Mouse (Mus musculus) adrenal gland, adult 8-10 months (tissue): ENCODE measurements around the gene Trim72. TPM values are rescaled to one million over a fixed set of nuclear protein-coding genes. Genes with fewer than 3 reads are reported as not detected.

Experiments used
- DNase-seq: peaks from one replicate; pipeline ENCODE4 v3.0.0; 2022
- total RNA-seq, 4 experiments: library from RNA; stranded (reverse); gene quantifications; 2 replicates each; pipeline ENCODE4 v1.2.4; 2022

Gene Trim72
- total RNA-seq, 4 experiments from 2014 or later = 0.12 to 0.31 (median 0.24) TPM; not detected in 1

GRCm38 (mm10) chr7:128056917-128057444 lies 53.2 kb downstream of the Trim72 start:
- no peak for DNase-seq

DNA sequence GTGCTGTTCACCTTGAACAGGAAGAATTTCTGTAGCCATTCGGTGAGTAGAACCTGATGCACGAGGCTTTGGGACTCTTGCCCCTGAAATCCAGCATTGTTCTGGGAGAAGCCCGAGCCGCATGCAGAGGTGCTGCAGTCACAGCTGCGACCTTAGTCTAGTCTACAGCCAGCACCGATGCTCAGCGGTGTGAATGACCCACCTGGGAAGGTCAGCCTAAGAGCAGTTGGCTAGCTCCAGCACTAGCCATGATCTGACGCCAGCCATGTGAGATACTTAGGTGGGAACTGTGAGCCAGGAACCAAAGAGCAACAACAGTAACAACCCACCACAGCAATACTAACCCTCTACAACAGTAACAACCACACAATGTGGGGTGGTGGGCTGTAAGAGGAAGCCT lies 54.1 kb downstream of the Trim72 start:
- DNase-seq = no peak

- no peak for DNase-seq
Measured at GRCm38 (mm10) chr7:128058576-128058975, 54.8 kb downstream of the Trim72 start.

GRCm38 (mm10) chr7:128059091-128059490 lies 55.3 kb downstream of the Trim72 start:
- DNase-seq = no peak

Other genes starting within 250 kb of the Trim72 start
- 10 to 100 TPM; 30.1 to 37.2 (median 35.0) TPM for gene Orai3, start 234.1 kb upstream of the Trim72 start, total RNA-seq
- 10 to 100 TPM; 39.6 to 54.6 (median 45.7) TPM for gene Setd1a, start 227.3 kb upstream of the Trim72 start, total RNA-seq
- gene Gm49388, start 218.3 kb upstream of the Trim72 start, total RNA-seq = 1 to 10 TPM; 4.2 to 8.9 (median 5.8) TPM
- gene Hsd3b7, start 203.3 kb upstream of the Trim72 start, total RNA-seq = 10 to 100 TPM; 33.8 to 44.9 (median 41.5) TPM
- 100 to 1,000 TPM in 3 of 4 experiments, 10 to 100 TPM in 1; 84.9 to 143 (median 113) TPM for gene Stx4a, start 179.7 kb upstream of the Trim72 start, total RNA-seq
- 1 to 10 TPM; 2.9 to 8.5 (median 6.3) TPM for gene Stx1b, start 179.4 kb upstream of the Trim72 start, total RNA-seq
- 10 to 100 TPM; 34.2 to 46.2 (median 40.2) TPM for gene Zfp646, start 127.7 kb upstream of the Trim72 start, total RNA-seq
- 10 to 100 TPM in 2 of 4 experiments, 1 to 10 TPM in 2; 8.0 to 15.1 (median 9.2) TPM for gene Zfp668, start 127.1 kb upstream of the Trim72 start, total RNA-seq
- 1 to 10 TPM; 1.0 to 2.9 (median 1.6) TPM for gene Prss53, start 113.0 kb upstream of the Trim72 start, total RNA-seq
- under 1 TPM in 1 of 4 experiments, not detected in 3; 0.38 TPM for gene Gm21974, start 108.5 kb upstream of the Trim72 start, total RNA-seq
- 10 to 100 TPM; 69.6 to 94.3 (median 79.1) TPM for gene Vkorc1, start 108.3 kb upstream of the Trim72 start, total RNA-seq
- 100 to 1,000 TPM; 108 to 147 (median 120) TPM for gene Bckdk, start 99.9 kb upstream of the Trim72 start, total RNA-seq
- gene Kat8, start 91.4 kb upstream of the Trim72 start, total RNA-seq = 10 to 100 TPM; 29.0 to 33.4 (median 31.1) TPM
- gene Prss8, start 73.8 kb upstream of the Trim72 start, total RNA-seq = under 1 TPM in 1 of 4 experiments, not detected in 3; 0.16 TPM
- gene Prss36, start 57.2 kb upstream of the Trim72 start, total RNA-seq = 10 to 100 TPM in 2 of 4 experiments, 1 to 10 TPM in 2; 8.4 to 10.5 (median 9.6) TPM
- 100 to 1,000 TPM; 106 to 430 (median 307) TPM for gene Fus, start 36.5 kb upstream of the Trim72 start, total RNA-seq
- 1 to 10 TPM; 4.0 to 5.8 (median 4.5) TPM for gene Pycard, start 10.1 kb upstream of the Trim72 start, total RNA-seq
- gene Itgam, start 58.7 kb downstream of the Trim72 start, total RNA-seq = 1 to 10 TPM; 5.6 to 6.9 (median 6.4) TPM
- under 1 TPM in 1 of 4 experiments, not detected in 3; 0.11 TPM for gene Gm49368, start 58.7 kb downstream of the Trim72 start, total RNA-seq
- gene Itgax, start 125.6 kb downstream of the Trim72 start, total RNA-seq = 1 to 10 TPM; 1.6 to 9.6 (median 5.1) TPM
- under 1 TPM in 2 of 4 experiments, not detected in 2; 0.40 to 0.46 TPM for gene Itgad, start 150.4 kb downstream of the Trim72 start, total RNA-seq
- 1 to 10 TPM in 2 of 4 experiments, not detected in 2; 4.1 to 5.3 TPM for gene Cox6a2, start 202.4 kb downstream of the Trim72 start, total RNA-seq
- 10 to 100 TPM; 23.2 to 30.2 (median 24.4) TPM for gene Armc5, start 233.4 kb downstream of the Trim72 start, total RNA-seq
- gene 9130023H24Rik, start 234.1 kb downstream of the Trim72 start, total RNA-seq = 10 to 100 TPM in 2 of 4 experiments, 1 to 10 TPM in 2; 8.8 to 11.7 (median 9.9) TPM
- gene Tgfb1i1, start 242.9 kb downstream of the Trim72 start, total RNA-seq = 10 to 100 TPM; 17.0 to 24.2 (median 20.5) TPM